Mouse (Mus musculus) heart, postnatal 36 days (tissue): ENCODE data around the gene Sap18b. TPM values are rescaled to one million over a fixed set of nuclear protein-coding genes. Genes with fewer than 3 reads are reported as not detected.

Source experiments
- DNase-seq, 2 experiments: peaks; one replicate each; pipeline ENCODE4 v3.0.0; 2021 to 2022
- intact Hi-C: fragments of 180-260 bp; cut with DNase I; formaldehyde crosslinking; loops from one replicate; pipeline ENCODE4 v1.15.1; 2025
- total RNA-seq, 2 experiments: library from RNA; stranded (reverse); gene quantifications; 2 replicates each; pipeline ENCODE4 v1.2.3; 2021

The Sap18b gene
- total RNA-seq, 2 experiments from 2014 or later, result 87.1 to 90.7 TPM

DNA sequence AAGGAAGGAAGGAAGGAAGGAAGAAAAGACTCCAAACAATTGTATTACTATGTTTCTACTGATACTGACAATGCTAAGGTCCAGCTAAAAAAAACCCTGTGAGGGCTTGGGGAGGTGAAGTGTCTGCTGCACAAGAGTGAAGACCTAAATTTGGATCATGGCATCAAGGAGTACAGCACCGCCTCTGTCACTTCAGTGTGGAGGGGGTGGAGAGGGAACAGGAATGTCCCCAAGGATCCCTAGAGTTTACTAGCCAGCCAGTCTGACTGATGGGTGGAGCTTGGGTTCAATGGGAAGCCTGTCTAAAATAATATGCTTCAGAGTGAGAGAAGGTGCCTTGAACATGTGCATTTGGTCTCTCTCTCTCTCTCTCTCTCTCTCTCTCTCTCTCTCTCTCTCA lies 6.9 kb upstream of the Sap18b start:
- intact Hi-C loops, result no loop called here
- DNase-seq, result peak; percentile 5 to 14

DNA sequence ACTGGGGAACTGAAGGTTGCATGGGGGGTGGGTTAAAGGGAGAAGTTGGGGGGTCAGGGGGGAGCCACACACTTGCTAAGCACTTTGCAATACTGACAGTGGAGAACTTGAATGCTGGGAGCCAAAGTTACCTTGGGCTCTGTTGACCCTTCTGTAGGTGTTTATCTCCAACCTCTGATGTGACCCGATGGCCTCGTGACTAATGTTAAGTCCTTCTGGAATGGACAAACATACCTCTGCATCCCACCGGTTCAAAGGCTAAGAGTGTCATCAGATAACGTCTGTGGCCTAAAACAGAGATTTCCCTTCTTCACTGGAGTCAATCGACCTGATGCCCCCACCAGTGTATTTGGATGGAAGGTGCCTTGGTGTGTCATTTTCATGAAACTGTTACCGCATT lies 3.9 kb upstream of the Sap18b start:
- intact Hi-C loops, result no loop called here
- no peak for DNase-seq

DNA sequence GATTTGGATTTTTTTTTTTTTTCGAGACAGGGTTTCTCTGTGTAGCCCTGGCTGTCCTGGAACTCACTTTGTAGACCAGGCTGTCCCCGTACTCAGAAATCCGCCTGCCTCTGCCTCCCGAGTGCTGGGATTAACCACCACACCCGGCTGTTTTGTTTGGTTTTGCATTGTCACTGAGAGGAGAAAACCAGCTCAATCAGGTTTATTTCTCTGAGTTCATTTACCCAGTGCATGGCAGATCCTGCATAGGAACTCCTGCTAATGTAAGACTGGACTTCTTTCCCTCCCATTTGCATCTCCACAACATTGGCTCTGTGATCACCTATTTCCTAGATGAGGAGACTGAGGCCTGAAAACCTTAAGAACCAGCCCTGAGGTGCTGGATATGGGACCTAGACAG lies 3.0 kb upstream of the Sap18b start:
- no peak for DNase-seq
- intact Hi-C loops, result no loop called here

DNA sequence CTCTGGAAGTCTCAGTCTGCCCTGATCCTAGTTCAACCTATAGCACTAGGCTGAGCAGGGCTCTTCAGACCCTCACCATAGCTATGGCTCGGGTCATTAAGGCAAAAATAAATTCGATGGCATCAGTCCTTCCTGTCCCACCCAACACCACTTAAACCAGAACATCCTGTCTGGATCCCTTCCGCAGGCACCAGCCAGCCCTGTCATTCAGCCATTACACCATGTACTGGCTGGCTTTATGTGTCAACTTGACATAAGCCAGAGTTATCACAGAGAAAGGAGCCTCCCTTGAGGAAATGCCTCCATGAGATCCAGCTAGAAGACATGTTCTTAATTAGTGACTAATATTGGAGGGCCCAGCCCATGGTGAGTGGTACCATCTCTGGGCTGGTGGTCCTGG lies 2.4 kb upstream of the Sap18b start:
- intact Hi-C loops, result no loop called here
- peak in 1 of 2 experiments; percentile 19 for DNase-seq

DNA sequence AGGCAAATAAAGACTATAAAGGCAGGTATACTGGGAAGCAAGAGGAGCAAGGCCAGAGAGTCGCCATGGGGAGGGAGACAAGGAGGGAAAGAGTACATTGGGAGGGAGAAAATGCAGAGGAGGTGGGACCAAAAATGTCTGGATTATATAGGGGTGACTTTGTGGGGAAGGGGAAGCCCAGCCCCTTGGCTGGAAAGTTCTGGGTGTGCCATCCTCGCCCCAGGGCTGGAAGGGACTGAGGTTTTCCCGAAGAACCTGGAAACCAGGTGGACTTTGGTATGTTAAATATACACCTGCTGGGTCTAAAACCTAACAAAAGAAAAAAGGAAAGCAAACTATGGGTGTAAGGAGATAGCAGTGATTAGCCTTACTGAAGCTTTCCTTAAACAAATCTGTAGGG lies 5.0 kb downstream of the Sap18b start:
- intact Hi-C loops, result loop anchor here (5.0 kb wide), 4 partner anchors 48 to 228 kb away; no protein-coding TSS in a partner anchor
- DNase-seq, result no peak

DNA sequence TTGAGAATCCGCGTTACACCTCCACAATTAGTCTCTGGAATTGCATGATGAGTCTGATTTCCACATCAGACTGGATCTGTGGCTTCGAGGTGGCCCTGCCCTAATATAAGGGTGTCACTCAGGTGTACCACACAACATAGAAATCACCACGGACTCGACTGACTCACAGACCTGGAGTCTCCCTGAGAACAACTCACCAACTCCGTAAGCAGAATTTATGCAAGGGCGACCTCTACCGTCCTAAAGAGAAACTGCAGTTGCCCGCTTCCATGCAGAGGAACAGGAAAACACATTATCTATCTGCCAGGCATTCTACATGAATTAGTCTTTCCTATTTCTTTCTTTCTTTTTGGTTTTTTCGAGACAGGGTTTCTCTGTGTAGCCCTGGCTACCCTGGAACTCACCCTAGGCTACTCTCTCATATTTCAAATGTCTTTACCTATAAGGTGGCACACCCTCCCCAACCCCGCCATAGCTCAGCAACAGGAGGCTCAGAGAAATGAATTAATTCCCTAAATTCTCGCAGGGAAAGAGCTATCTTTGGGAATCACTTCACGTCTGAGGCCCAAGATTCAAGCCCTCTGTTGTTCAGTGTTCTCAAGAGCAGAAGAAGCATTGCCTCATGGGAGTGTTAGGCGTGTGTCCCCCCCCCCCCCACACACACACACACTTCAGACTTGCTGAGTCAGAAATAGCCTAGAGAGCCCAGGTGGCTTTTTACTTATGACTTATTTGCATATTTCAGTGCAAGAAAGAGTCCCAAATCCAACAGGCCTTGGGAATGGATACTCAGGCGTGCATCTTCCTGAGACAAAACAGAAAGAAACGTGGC lies 7.7 kb downstream of the Sap18b start:
- peak; percentile 87 to 89 for DNase-seq
- intact Hi-C loops, result loop anchor here (2.0 to 5.0 kb wide), 6 partner anchors 40 to 231 kb away; no protein-coding TSS in a partner anchor

DNA sequence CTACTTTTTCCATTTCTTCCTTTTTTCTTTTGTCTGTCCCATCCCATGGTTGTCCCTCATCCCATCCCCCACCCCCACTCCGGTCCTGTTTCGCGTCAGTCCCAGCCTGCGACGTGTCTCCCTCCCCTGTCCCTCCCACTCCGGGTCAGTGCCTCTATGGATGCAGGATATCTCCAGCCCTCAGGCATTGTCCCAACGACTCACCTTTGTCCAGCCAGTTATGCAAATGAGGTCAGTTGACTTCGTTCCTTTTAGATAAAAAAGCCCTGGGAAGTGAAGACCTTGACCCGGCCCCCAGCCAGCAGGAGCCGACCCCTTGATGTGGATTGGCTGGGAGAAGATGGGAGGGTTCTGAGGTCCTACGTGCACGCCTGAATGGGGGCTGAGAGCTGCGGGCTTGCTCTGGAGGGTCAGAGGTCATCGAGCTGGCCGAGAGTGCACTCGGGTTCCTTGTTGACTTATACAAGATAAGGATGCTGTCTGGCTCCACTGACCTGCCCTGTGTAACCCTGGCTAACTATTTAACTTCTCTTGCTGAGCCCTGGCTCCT lies 8.4 kb downstream of the Sap18b start:
- intact Hi-C loops, result loop anchor here (2.0 to 5.0 kb wide), 6 partner anchors 41 to 231 kb away; no protein-coding TSS in a partner anchor
- no peak for DNase-seq

DNA sequence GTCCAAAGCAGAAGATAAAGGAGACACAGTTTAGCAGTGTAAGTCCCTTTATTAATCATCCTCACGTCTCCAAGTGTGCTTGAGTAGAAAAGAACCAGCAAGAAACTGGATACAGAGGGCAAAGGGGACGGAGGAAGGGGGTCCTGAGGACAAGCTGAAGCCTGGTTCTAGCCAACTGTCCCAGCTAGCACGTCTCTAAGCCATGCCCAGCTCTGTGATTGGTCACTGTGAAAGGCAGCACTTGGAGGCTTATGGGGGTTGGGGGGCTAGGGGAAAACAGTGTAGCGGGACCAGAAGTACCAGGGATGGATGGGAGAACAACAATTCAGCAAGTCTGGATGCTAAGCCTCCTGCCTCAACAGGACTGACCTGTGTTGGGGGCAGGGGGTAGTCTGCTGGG lies 10.7 kb downstream of the Sap18b start:
- DNase-seq, result no peak
- intact Hi-C loops, result no loop called here

DNA sequence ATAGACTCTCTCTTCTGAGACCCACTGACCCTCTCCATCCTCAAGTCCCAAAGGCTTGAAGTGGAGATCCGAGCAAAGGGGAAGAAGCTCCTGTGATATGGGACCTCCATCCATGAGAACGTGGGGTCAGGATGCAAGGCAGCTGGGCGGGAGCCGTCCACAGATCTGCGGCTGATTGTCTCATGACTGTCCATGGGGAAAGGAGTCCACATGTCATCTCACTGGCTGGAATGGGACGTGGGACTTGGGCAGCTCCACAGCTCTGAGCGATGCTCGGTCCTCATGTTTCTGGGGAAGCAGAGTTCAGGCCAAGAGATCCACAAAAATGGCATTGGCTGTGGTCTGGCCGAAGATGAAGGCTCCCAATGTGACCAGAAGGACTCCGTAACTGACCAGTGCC lies 12.1 kb downstream of the Sap18b start:
- DNase-seq, result no peak
- intact Hi-C loops, result no loop called here

DNA sequence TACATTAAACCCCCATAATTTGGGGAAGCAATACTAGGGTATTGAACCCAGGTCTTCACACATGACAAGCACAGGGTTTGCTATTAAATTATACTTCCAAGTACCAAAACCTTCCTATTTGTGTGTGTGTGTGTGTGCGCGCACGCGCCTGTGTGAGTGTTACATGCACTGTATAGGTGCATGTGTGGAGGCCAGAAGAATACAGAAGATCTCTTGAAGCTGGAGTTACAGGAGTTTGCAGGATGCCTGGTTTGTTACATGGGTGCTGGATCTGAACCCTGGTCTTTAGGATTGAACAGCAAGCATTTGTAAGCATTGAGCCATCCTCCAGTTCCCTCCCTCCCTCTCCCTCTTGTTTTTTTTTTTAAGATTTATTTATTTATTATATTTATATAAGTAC lies 14.1 kb downstream of the Sap18b start:
- no peak for DNase-seq
- intact Hi-C loops, result no loop called here

DNA sequence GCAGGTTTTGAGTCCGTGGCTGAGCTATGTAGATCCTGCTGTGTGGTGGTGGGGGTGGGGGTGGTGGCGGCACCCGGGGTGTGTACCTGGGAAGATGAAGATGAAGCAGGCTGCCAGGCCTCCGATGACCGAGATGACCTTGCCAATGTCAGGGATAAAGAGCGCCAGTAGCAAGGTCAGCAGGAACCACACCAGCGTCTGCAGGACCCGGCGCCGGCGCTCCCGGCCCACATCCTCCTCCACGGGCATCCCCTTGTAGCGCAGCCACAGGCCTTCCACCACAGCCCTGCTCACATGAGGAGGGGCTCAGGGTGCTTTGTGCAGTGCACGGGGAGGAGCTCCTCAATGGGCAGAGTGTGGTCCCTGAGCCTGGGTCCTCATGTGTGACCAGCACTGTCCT lies 16.3 kb downstream of the Sap18b start:
- no peak for DNase-seq
- intact Hi-C loops, result no loop called here

DNA sequence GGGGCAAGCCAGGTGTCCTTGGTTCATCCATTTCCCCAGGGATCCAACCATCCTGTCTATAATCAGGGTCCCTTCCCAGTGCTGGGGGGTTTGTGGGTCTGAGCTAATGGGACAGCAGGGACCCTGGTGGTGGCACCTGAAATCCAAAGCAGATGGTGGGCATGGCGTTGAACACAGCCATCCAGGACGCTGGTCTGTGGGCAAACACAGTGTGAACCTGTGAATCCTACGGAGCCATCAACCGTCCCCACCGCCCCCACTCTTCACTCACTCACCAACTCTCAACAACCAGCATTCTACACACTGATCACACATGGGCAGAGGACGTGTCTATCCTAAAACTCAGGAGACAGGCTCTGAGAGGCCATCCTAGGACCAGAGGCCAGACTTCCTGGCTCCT lies 18.8 kb downstream of the Sap18b start:
- intact Hi-C loops, result no loop called here
- DNase-seq, result no peak

DNA sequence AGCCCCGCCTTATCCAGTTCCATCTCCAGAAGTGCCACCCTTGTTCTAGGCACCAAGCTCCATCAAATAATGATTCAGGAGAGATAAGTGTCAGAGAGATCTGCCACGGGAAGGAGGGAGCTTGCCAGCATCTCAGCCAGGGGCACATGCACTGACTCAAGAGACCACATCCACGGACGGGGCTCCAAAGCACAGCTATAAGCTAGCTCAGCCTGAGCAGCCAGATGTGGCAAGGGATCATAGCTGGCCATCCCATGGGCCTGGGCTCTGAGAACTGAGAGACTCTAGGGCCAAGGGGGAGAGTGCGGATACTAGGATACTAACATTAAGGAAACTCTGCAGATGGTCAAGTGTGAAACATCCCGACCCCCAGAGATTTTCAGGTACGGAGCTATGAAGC lies 19.9 kb downstream of the Sap18b start:
- no peak for DNase-seq
- intact Hi-C loops, result no loop called here

DNA sequence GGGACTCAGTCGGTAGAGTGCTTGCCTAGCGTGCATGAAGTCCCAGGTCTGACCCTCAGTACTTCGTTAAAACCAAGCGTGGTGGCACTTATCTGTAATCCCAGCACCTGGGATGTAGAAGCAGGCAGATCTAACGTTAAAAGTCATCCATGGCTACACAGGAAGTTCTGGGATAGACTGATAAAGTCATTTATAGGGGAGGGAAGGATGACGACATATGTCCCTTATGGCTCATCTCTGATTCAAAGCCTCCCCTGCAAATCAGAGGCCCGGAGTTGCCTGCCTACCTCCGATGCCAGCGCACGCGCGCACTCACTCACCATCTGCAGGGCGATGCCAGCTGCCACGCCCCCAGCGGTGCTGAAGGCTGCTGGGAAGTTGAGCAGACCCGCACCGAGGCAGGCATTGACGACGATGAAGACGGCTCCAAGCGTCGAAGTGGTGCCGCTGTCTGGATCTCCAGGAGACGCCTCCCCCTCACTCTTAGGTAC lies 23.0 kb downstream of the Sap18b start:
- intact Hi-C loops, result no loop called here
- no peak for DNase-seq

DNA sequence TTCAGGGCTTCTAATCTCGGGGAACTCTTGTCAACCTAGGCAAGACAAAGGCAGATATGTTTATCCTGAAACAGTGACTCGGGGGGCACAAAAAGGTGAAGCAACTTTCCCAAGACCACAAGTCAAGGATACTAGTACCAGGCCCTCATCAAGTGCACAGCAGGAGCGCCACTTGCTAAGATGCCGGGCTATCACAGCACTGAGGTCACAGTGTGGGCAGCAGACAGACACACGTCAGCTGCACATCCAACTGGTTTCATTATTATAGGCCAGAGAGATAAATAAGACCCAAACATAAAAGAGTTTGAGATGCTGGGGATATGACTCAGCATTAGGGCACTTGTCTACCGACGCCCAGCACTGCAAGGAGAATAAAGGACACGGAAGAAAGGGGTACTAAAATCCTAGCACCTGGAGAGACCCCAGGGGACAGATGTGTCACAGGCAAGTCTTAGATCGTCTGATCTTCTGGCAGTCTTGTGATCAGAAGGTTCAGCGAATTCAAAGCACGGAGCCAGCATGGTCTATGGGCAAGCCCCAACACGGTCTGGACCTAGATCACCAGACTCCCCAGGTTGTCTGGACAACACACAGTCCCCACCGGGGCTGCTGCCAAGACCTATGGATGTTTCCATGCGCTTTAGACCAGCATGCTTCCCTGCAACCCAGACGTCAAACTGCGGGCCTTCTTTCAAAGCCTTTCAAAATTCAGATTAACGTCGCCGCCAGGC lies 23.8 kb downstream of the Sap18b start:
- no peak for DNase-seq
- intact Hi-C loops, result no loop called here

DNA sequence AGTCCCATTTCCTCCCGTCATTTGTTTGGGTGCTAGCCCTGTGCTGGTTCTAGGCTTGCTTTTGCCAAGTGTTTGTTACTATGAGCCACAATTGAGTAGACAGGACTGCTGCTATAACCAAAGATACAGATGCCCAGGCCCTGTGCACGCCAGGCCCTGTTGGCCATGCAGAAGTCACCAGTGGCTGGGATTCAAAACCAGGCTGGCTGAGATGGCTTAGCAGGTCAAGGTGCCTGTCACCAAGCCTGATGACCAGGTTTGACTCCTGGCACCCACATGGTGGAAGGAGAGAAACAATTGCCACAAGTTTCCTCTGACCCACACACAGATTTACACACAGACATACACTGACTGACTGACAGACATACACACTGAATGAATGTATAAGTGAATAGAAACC lies 25.2 kb downstream of the Sap18b start:
- intact Hi-C loops, result loop anchor here (5.0 kb wide), 1 partner anchor 67 kb away; no protein-coding TSS in a partner anchor

DNA sequence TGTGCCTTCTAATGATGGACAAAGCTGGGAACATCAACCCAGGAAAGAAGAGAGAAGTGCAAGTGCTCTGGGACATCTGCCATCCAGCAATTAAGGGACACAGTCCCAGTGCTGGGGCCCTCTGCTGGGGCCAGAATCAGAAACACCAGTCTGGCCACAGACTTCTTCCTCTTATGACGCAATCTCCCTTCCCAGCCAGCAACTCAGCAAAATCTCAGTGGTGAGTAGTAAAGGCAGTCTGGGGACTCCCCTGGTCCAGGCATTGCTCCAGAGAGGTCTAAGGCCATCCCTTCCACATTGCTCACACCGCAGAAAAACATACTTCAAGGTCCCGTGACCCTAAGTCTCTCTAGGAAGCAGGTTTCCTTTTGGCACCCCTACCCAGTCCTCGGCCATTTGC lies 27.1 kb downstream of the Sap18b start:
- peak; percentile 43 to 44 for DNase-seq
- intact Hi-C loops, result loop anchor here (2.0 to 5.0 kb wide), 2 partner anchors 47 to 65 kb away; no protein-coding TSS in a partner anchor

More for the DNA sequence above, 25.2 kb downstream of the Sap18b start:
- DNase-seq, result no peak

DNA sequence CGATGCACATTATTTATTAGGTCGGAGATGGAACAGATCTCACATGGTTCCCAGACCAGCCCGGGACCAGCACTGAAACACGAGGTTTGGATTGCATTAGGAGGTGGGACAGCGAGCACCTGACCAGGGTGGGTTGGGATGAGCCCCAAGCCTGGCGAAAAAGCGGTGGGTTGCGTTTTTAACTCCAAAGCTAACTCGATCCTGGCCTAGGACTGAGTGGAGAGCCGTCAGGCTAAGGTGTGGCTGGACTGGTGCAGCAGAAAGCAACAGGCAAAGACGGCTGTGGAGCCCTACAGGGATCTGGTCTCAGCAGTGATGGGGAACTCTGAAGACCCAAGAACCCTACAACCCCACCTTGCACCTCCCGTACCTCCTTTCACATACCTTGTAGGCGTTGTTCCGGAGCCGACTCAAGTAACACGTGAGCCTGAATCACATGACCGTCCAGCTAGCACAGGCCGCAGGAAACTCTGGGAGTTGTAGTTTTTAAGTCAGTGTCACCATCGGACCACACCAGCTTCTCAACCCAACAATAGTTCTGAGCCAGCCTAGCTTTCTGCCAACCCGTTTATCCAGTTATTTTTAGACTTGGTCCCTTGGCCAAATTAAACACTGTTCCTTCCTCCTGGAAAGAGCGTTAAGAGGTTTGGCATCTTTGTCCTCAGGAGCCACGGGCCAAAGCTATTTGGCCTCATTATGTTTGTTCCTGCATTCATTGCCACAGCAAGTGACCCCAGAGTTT lies 28.1 kb downstream of the Sap18b start, which contains the start of gene Slc38a7:
Gene Slc38a7, minus strand, starts transcription at position 438 of the 742 bp plus-strand sequence.
- intact Hi-C loops, result loop anchor here (1.0 to 5.0 kb wide), 3 partner anchors 34 to 64 kb away; no protein-coding TSS in a partner anchor

DNA sequence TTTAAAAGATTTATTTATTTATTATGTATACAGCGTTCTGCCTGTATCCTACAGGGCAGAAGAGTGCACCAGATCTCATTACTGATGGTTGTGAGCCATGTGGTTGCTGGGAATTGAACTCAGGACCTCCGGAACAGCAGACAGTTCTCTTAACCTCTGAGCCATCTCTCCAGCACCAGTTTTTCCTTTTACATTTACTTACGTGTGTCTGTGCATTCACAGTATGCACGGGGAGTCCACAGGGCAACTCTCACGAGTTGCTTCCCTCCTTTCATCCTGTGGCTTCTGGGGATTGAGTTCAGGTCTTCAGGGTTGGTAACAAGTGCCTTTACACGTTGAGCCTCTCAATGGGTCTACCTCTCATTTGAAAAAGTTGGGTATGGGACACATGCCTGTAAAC lies 29.0 kb downstream of the Sap18b start:
- DNase-seq, result no peak
- intact Hi-C loops, result loop anchor here (5.0 kb wide), 1 partner anchor 63 kb away; no protein-coding TSS in a partner anchor

More for the DNA sequence above, 28.1 kb downstream of the Sap18b start, which contains the start of gene Slc38a7:
- peak; percentile 68 to 70 for DNase-seq
